Mouse (Mus musculus): ENCODE measurements around the gene Coa7. TPM values are rescaled to one million over a fixed set of nuclear protein-coding genes. Genes with fewer than 3 reads are reported as not detected.
A peak's percentile ranks its signal among the peaks of the same experiment; 100 is the strongest.

Gene Coa7
- polyA plus RNA-seq, 1 experiment = 0.04 TPM

- peaks cover 4% of the 10 kb centered on the region for H3K4me1 ChIP-seq (ENCODE audit: control insufficient read depth)
- TF ChIP-seq GATA1 (IDR thresholded peaks at IDR 0.05; ENCODE audit: low read length) = no peak
- no peaks in the 10 kb centered on the region for H3K9me3 ChIP-seq (ENCODE audit: control insufficient read depth, low read length)
- peak overlapping the region; percentile 28 for H3K4me3 ChIP-seq (replicated peaks)
- H3K27me3 ChIP-seq (ENCODE audit: control insufficient read depth) = peaks cover 53% of the 10 kb centered on the region
- no peaks in the 10 kb centered on the region for H3K36me3 ChIP-seq (ENCODE audit: control insufficient read depth)
Observed at GRCm38 (mm10) chr4:108387681-108388253, 59.8 kb downstream of the Coa7 start.

GRCm38 (mm10) chr4:108388741-108389140 is 60.8 kb downstream of the Coa7 start:
- Histone ChIP-seq H3K4me1 (ENCODE audit: control insufficient read depth) (peaks cover 4% of the 10 kb centered on the region), H3K27me3 (ENCODE audit: control insufficient read depth) (peaks cover 43% of the 10 kb centered on the region), H3K9me3 (ENCODE audit: control insufficient read depth, low read length) (no peaks in the 10 kb centered on the region), H3K36me3 (ENCODE audit: control insufficient read depth) (no peaks in the 10 kb centered on the region), H3K4me3 (replicated peaks) (no peak overlapping the region)
- TF ChIP-seq GATA1 (IDR thresholded peaks at IDR 0.05; ENCODE audit: low read length) (no peak), TAL1 (IDR thresholded peaks at IDR 0.05; ENCODE audit: low read length) (no peak)

- no peak overlapping the region for H3K4me3 ChIP-seq (replicated peaks)
- peaks cover 4% of the 10 kb centered on the region for H3K4me1 ChIP-seq (ENCODE audit: control insufficient read depth)
- no peaks in the 10 kb centered on the region for H3K36me3 ChIP-seq (ENCODE audit: control insufficient read depth)
- H3K9me3 ChIP-seq (ENCODE audit: control insufficient read depth, low read length) = no peaks in the 10 kb centered on the region
- TF ChIP-seq GATA1 (IDR thresholded peaks at IDR 0.05; ENCODE audit: low read length) (no peak), TAL1 (IDR thresholded peaks at IDR 0.05; ENCODE audit: low read length) (no peak)
- peaks cover 20% of the 10 kb centered on the region for H3K27me3 ChIP-seq (ENCODE audit: control insufficient read depth)
Observed at GRCm38 (mm10) chr4:108391124-108391523, 63.2 kb downstream of the Coa7 start.

Other genes starting within 250 kb of the Coa7 start
- gene Podn, start 231.7 kb upstream of the Coa7 start, polyA plus RNA-seq (2012) = 0.22 and 0.23 TPM in 2 replicates
- 3.0 and 3.9 TPM in 2 replicates for gene Scp2, start 183.1 kb upstream of the Coa7 start, polyA plus RNA-seq (2012)
- 0.08 and 0.18 TPM in 2 replicates for gene Echdc2, start 162.7 kb upstream of the Coa7 start, polyA plus RNA-seq (2012)
- gene Zyg11a, start 110.1 kb upstream of the Coa7 start, polyA plus RNA-seq (2012) = not detected in 2 replicates
- gene Zyg11b, start 27.0 kb upstream of the Coa7 start, polyA plus RNA-seq (2012) = 0.02 TPM in 2 replicates
- gene Shisal2a, start 55.2 kb downstream of the Coa7 start, polyA plus RNA-seq (2012) = not detected in 2 replicates
- gene Gpx7, start 78.8 kb downstream of the Coa7 start, polyA plus RNA-seq (2012) = not detected in 2 replicates
- gene Tut4, start 131.3 kb downstream of the Coa7 start, polyA plus RNA-seq (2012) = 1.1 and 1.2 TPM in 2 replicates

Measured in erythroblast, embryonic 14.5 days (primary cell).